Mouse (Mus musculus): Measurements from ENCODE around the gene Wscd2. TPM values are rescaled to one million over a fixed set of nuclear protein-coding genes. Genes with fewer than 3 reads are reported as not detected.

Gene Wscd2
- polyA plus RNA-seq, 2 experiments = 0.02 TPM; not detected in 1

GRCm38 (mm10) chr5:113626352-113626751 is 136.2 kb downstream of the Wscd2 start:
- H3K9me3 ChIP-seq (ENCODE audit: control insufficient read depth, low read length) = no peaks in the 10 kb centered on the region
- H3K27me3 ChIP-seq (ENCODE audit: control insufficient read depth, insufficient read depth, low read length) = no peaks in the 10 kb centered on the region
- no peak overlapping the region for H3K27ac ChIP-seq
- 54% methylated on average over 8 of the region's 8 CpGs for WGBS (ENCODE audit: insufficient replicate concordance)
- H3K4me3 ChIP-seq (ENCODE audit: insufficient read depth in 1 of 2, low read depth in 2 of 2, low read length in 2 of 2) = no peak overlapping the region
- ATAC-seq (ENCODE audit: insufficient read depth) = no peak
- no peaks in the 10 kb centered on the region for H3K4me1 ChIP-seq (replicated peaks; ENCODE audit: control insufficient read depth in 2 of 2, insufficient read depth in 2 of 2, low read length in 1 of 2)
- TF ChIP-seq EP300 (IDR thresholded peaks at IDR 0.05; ENCODE audit: low read depth) (no peak), CTCF (IDR thresholded peaks at IDR 0.05; ENCODE audit: low read depth) (no peak)
- no peak overlapping the region for H3K4me2 ChIP-seq (ENCODE audit: low read depth)
- DNase-seq (ENCODE audit: low read depth in 3 of 3, low spot score in 3 of 3) = no peak
- no peak overlapping the region for H3K9ac ChIP-seq (replicated peaks)
- no peaks in the 10 kb centered on the region for H3K36me3 ChIP-seq (replicated peaks; ENCODE audit: control insufficient read depth, insufficient read depth, low read depth)

- ATAC-seq (ENCODE audit: insufficient read depth) (no peak), DNase-seq (ENCODE audit: low read depth in 3 of 3, low spot score in 3 of 3) (no peak)
- no peaks in the 10 kb centered on the region for H3K36me3 ChIP-seq (replicated peaks; ENCODE audit: control insufficient read depth, insufficient read depth, low read depth)
- H3K27me3 ChIP-seq (ENCODE audit: control insufficient read depth, insufficient read depth, low read length) = no peaks in the 10 kb centered on the region
- H3K9ac ChIP-seq (replicated peaks) = no peak overlapping the region
- no peak for TF ChIP-seq EP300 (IDR thresholded peaks at IDR 0.05; ENCODE audit: low read depth)
- TF ChIP-seq CTCF (IDR thresholded peaks at IDR 0.05; ENCODE audit: low read depth) = no peak
- H3K4me3 ChIP-seq (ENCODE audit: insufficient read depth in 1 of 2, low read depth in 2 of 2, low read length in 2 of 2) = no peak overlapping the region
- H3K9me3 ChIP-seq (ENCODE audit: control insufficient read depth, low read length) = no peaks in the 10 kb centered on the region
- H3K4me1 ChIP-seq (replicated peaks; ENCODE audit: control insufficient read depth in 2 of 2, insufficient read depth in 2 of 2, low read length in 1 of 2) = no peaks in the 10 kb centered on the region
- no peak overlapping the region for H3K4me2 ChIP-seq (ENCODE audit: low read depth)
- WGBS (ENCODE audit: insufficient replicate concordance) = 66% methylated on average over 5 of the region's 5 CpGs
- H3K27ac ChIP-seq = no peak overlapping the region
Measured at GRCm38 (mm10) chr5:113626991-113627390, 136.9 kb downstream of the Wscd2 start.

- WGBS (ENCODE audit: insufficient replicate concordance) = 29% methylated on average over 11 of the region's 11 CpGs
- H3K9me3 ChIP-seq (ENCODE audit: control insufficient read depth, low read length) = no peaks in the 10 kb centered on the region
- no peak overlapping the region for H3K4me3 ChIP-seq (ENCODE audit: insufficient read depth in 1 of 2, low read depth in 2 of 2, low read length in 2 of 2)
- ATAC-seq (ENCODE audit: insufficient read depth) (no peak), DNase-seq (ENCODE audit: low read depth in 3 of 3, low spot score in 3 of 3) (no peak)
- no peak overlapping the region for H3K4me2 ChIP-seq (ENCODE audit: low read depth)
- no peaks in the 10 kb centered on the region for H3K36me3 ChIP-seq (replicated peaks; ENCODE audit: control insufficient read depth, insufficient read depth, low read depth)
- H3K27me3 ChIP-seq (ENCODE audit: control insufficient read depth, insufficient read depth, low read length) = no peaks in the 10 kb centered on the region
- no peak for TF ChIP-seq EP300 (IDR thresholded peaks at IDR 0.05; ENCODE audit: low read depth)
- no peak for TF ChIP-seq CTCF (IDR thresholded peaks at IDR 0.05; ENCODE audit: low read depth)
- H3K4me1 ChIP-seq (replicated peaks; ENCODE audit: control insufficient read depth in 2 of 2, insufficient read depth in 2 of 2, low read length in 1 of 2) = no peaks in the 10 kb centered on the region
- no peak overlapping the region for H3K27ac ChIP-seq
- H3K9ac ChIP-seq (replicated peaks) = no peak overlapping the region
Measured at GRCm38 (mm10) chr5:113627820-113628437, 137.8 kb downstream of the Wscd2 start.

GRCm38 (mm10) chr5:113629248-113629647 is 139.1 kb downstream of the Wscd2 start:
- H3K36me3 ChIP-seq (replicated peaks; ENCODE audit: control insufficient read depth, insufficient read depth, low read depth) = no peaks in the 10 kb centered on the region
- 63% methylated on average over 3 of the region's 3 CpGs for WGBS (ENCODE audit: insufficient replicate concordance)
- H3K4me2 ChIP-seq (ENCODE audit: low read depth) = no peak overlapping the region
- H3K27ac ChIP-seq = no peak overlapping the region
- no peaks in the 10 kb centered on the region for H3K27me3 ChIP-seq (ENCODE audit: control insufficient read depth, insufficient read depth, low read length)
- H3K4me1 ChIP-seq (replicated peaks; ENCODE audit: control insufficient read depth in 2 of 2, insufficient read depth in 2 of 2, low read length in 1 of 2) = no peaks in the 10 kb centered on the region
- no peak overlapping the region for H3K4me3 ChIP-seq (ENCODE audit: insufficient read depth in 1 of 2, low read depth in 2 of 2, low read length in 2 of 2)
- DNase-seq (ENCODE audit: low read depth in 3 of 3, low spot score in 3 of 3) = no peak
- no peak for TF ChIP-seq EP300 (IDR thresholded peaks at IDR 0.05; ENCODE audit: low read depth)
- TF ChIP-seq CTCF (IDR thresholded peaks at IDR 0.05; ENCODE audit: low read depth) = no peak
- ATAC-seq (ENCODE audit: insufficient read depth) = no peak
- no peak overlapping the region for H3K9ac ChIP-seq (replicated peaks)
- no peaks in the 10 kb centered on the region for H3K9me3 ChIP-seq (ENCODE audit: control insufficient read depth, low read length)

- DNase-seq (ENCODE audit: low read depth in 3 of 3, low spot score in 3 of 3) (no peak), ATAC-seq (ENCODE audit: insufficient read depth) (no peak)
- no peaks in the 10 kb centered on the region for H3K36me3 ChIP-seq (replicated peaks; ENCODE audit: control insufficient read depth, insufficient read depth, low read depth)
- H3K4me3 ChIP-seq (ENCODE audit: insufficient read depth in 1 of 2, low read depth in 2 of 2, low read length in 2 of 2) = no peak overlapping the region
- H3K9me3 ChIP-seq (ENCODE audit: control insufficient read depth, low read length) = no peaks in the 10 kb centered on the region
- WGBS (ENCODE audit: insufficient replicate concordance) = 46% methylated on average over 10 of the region's 10 CpGs
- no peak overlapping the region for H3K9ac ChIP-seq (replicated peaks)
- H3K27ac ChIP-seq = no peak overlapping the region
- no peak overlapping the region for H3K4me2 ChIP-seq (ENCODE audit: low read depth)
- TF ChIP-seq CTCF (IDR thresholded peaks at IDR 0.05; ENCODE audit: low read depth) = no peak
- no peak for TF ChIP-seq EP300 (IDR thresholded peaks at IDR 0.05; ENCODE audit: low read depth)
- H3K27me3 ChIP-seq (ENCODE audit: control insufficient read depth, insufficient read depth, low read length) = no peaks in the 10 kb centered on the region
- H3K4me1 ChIP-seq (replicated peaks; ENCODE audit: control insufficient read depth in 2 of 2, insufficient read depth in 2 of 2, low read length in 1 of 2) = no peaks in the 10 kb centered on the region
Measured at GRCm38 (mm10) chr5:113630116-113630515, 140.0 kb downstream of the Wscd2 start.
